Mouse (Mus musculus): ENCODE data around the gene Galnt9. TPM values are rescaled to one million over a fixed set of nuclear protein-coding genes. Genes with fewer than 3 reads are reported as not detected.

Galnt9 gene
- total RNA-seq, 4 experiments from 2014 or later = 61.9 to 87.7 (median 73.3) TPM

DNA sequence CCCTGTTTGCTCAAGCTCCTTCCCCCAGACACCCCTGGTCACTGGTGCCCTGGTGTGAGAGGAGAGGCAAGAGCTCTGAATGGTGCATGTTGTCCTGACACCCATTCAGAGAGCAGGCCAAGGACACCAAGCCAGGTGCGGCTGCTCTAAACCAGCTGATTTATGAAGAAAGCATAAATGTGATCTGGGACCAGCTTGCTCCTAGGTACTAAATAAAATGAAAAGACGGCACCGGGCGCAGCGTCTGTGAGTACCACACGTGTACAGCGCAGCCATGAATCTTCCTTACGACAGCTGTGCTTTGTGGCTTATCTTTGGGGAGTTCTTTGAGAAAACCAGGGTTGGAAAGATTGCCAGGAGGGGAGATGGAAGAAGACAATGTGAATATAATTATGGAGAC is 8.2 kb upstream of the Galnt9 start:
- DNase-seq (ENCODE audit: low spot score in 2 of 2) = no peak

DNA sequence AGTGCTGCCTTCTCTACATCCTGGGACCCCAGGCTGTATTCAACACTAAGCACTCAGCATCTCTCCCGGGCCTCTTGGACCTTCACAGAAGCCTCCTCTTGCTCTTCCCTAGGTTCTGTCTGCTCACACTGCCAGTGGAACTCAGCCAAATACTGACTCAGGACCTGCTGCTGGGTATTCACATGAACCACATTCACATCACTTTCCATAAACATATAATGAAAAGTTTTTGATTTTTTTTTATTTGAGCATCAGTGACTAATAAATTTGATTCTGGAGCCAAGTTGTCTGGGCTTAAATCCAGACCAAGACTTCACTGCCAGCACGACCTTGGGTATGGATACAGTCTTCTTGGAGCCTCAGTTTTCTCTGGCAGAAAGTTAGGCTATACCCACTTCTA is 3.2 kb upstream of the Galnt9 start:
- DNase-seq (ENCODE audit: low spot score in 2 of 2) = no peak

DNA sequence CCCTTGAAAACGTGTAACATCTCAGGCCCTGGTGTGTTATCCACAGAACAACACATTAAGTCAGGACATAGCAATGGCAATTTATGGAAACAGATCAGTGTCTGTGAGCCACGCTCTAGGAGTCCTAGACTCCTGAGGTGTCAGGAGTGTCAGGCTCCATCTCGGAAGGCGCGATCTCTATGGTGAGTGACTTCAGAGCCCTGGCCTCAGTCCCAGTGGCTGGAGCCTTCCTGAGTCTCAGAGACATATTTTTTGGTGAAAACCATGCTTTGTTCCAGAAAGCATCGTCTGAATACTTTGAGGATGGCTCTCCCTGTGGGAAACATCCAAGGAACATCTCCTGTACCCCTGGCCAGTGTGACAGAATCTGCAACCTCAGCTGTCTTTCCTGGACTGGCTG is 2.7 kb upstream of the Galnt9 start:
- no peak for DNase-seq (ENCODE audit: low spot score in 2 of 2)

DNA sequence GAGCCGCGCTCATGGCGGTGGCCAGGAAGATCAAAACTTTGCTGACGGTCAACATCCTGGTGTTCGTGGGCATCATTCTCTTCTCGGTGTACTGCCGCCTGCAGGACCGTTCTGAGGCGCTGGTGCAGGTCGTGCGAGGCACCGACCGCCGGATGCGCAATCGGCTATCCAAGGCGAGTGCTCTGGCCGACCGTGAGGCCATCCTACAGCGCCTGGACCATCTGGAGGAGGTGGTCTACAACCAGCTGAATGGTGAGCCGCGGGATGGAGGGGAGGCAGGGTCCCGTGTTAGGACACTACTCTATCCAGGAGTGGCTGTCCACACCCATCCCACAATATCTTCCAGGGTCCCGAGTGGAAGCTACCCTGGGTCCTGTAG is 525 bp downstream of the Galnt9 start:
- DNase-seq (ENCODE audit: low spot score in 2 of 2) = no peak

DNA sequence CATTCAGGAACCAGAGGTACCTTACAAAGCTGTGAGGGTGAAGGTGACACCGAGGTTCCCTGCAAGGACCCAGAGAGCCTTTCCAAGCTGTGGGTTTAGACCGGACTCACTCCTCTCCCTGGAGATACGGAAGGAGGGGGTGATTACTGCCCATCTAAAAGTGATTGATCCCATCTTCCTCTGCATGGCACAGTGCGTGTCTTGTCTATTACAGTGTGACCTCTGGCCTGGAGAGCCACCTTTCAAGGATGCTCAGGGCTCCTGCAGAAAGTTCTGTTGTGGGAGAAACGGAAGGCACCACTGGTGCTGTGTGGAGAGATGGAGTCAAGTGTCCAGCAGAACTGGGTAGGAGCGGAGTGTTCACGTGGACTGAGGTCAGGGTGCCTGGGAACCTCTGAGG is 1.2 kb downstream of the Galnt9 start:
- no peak for DNase-seq (ENCODE audit: low spot score in 2 of 2)

DNA sequence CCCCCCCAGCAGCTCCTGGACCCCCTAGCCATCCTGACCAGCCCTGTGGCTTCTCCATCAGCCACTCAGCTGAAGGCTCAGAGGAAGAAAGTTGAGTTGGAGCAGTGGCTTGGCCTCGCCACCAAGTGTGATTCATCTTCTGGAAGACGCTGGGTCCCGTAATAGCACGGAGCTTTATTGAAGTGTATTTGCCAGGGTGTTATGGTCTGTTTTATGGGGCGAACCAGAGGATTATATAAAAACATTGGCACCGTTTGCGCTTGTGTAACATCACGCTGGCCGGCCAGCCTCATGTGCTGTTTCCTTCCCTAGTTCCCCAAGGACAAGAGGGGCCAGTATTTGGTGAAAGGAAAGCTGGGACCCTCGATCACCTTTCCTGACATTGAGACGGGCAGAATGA is 2.0 kb downstream of the Galnt9 start:
- DNase-seq (ENCODE audit: low spot score in 2 of 2) = no peak

DNA sequence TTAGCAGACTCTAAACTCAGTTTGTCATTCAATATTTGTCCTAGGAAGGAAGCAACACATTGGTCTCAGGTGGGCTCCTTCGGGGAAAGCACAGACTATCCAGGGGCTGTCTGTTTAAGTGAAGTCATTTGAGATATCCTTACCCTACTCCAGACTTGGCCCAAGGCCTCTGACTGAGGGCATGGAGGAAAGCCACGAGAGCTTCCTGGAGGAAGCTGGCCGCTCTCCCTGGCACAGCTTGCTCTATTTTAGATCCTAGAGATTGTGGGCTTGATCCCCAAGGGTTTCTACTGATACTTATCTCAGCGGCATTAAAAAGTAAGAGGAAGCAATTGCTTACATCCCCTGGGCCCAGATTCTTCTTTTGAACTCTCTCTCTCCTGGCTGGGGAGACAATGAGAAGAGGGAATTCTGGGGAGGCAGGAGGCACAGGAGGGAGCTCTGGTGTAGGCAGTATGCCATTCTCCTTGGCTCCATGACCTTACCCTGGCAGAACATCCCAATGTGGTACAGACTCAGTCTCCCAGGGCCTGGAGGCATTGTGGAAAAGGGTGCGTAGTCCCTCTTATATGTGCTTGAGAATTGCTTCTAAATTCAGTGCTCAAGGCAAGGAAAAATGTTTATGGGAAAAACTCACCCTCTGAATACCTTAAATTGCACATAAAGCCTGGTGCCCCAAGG is 2.7 kb downstream of the Galnt9 start:
- no peak for DNase-seq (ENCODE audit: low spot score in 2 of 2)

DNA sequence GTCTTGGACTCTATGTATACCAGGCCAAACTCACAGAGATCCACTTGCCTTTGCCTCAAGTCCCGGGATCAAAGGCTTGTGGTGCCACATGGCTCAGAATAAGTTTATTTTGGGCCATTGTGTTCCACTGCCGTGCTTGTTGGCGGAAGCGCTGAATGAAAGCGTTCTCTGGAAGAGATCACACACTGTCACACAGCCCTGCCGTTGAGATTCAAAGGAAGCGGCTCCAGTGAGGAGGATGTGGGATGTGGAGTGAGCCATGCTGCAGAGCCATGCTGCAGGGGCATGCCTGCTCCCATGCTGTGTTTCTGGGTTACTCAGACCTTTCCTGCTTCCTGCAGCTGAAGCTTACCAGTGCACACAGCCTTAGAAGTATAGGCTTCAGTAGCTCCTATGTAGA is 4.3 kb downstream of the Galnt9 start:
- DNase-seq (ENCODE audit: low spot score in 2 of 2) = no peak

DNA sequence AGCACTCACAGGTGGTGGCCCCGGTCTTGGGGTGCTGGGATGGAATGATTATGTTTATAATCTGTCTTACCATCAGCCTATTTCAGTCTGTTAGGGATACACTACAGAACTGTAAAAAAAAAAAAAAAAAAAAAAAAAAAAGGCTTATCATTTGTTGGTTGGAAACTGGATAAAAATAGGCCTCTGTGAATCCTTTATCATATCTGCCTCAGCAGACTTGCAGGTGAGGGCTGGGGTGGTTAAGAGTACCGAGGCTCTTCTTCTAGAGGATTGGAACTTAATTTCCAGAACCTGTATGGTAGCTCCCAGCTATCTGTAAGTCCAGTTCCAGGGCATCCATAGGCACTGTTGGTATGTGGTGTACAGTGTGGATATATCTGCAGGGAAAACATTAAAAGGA is 6.0 kb downstream of the Galnt9 start:
- DNase-seq (ENCODE audit: low spot score in 2 of 2) = no peak

DNA sequence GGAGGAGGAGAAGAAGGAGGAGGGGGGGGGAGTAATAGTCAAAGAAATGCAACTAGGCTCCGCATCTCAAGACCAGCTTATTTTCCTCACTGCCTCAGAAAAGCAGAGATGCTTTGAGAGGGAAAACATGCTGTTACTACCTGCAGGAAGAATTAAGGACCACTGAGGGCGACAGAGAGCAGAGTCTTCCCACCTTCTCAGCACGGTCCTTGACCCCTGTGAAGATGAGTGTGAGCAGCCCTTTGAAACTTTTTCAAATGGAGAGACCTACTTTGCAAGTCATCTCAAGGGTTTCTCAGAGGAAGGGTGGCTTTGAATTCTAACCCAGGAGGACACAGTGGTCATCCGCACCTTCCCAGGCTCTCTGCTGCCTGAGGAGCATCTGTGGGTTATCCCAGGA is 6.7 kb downstream of the Galnt9 start:
- no peak for DNase-seq (ENCODE audit: low spot score in 2 of 2)

DNA sequence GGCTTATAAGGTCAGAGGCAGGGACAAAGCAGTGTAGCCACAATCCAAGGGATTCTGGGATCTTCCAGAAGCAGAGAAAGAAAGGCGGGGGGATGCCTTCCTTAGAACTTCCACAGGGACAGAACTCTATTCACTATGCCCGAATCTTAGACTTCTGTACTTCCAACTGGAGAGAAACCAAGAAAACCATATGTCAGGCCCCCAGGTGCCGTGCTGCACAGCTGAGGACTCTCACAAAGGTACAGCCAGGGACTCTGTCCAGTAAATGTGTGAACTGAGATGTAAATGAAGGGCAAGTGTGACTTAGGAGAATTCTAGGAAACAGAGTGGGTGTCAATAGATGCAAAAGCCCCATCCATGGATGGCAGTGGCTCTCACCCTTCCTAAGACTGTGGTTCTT is 7.8 kb downstream of the Galnt9 start:
- DNase-seq (ENCODE audit: low spot score in 2 of 2) = peak in 1 of 2 experiments; percentile 36

DNA sequence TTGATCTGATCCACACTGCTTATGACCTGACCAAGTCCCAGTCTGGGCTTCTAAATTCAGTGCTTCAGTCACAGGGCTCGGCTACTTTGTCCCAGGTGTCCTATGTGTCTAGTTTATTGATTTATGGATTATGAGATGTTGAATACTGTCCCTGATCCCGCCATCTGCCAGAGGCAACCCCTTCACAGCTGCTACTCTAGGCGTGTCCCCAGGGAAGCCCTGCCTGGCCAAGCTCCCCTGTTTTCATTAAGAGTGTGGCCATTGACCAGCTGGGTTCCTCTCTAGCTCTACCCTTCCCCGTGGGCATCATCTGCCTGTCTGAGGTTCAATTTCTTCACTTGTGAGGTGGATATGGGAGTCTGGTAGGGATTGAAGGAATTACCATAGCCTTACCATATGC is 9.2 kb downstream of the Galnt9 start:
- DNase-seq (ENCODE audit: low spot score in 2 of 2) = no peak

DNA sequence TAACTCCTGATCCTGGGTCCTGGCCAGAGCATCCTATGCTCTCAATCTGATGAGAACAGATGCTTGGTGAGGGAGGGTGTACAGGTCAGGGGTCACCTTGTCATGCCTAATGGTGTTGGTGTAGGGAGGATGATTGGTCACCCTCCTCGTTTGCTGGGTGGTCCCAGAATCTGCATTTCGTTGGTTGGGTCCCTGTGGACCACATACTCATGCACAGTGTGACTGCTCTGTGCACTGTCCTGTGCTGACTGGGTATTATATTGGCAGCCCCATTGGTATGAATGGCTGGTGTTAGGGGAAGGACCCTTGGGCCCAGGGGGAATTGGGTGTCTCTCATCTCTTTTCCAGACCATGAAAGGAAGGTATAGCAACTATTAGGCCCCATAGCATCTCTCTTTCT is 11.0 kb downstream of the Galnt9 start:
- no peak for DNase-seq (ENCODE audit: low spot score in 2 of 2)

DNA sequence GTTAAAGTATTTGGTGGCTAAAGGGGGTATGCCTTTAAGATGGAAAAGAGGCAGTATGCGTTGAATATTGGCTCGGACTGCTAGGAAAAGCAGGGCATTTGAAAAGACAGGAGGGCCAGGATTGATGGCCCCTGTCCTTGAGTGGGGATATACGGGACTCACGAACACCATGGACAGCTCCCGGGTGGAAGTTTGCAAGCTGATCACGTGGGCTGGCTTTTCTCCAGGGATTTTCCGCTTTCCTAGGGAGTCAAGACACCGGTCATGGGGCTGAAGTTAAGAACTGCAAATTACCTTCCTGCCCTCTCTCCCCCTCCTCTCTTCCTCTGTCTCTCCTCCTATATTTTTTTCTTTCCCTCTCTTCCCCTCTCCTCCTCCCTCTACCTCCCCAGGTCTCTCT is 14.2 kb downstream of the Galnt9 start:
- DNase-seq (ENCODE audit: low spot score in 2 of 2) = no peak

DNA sequence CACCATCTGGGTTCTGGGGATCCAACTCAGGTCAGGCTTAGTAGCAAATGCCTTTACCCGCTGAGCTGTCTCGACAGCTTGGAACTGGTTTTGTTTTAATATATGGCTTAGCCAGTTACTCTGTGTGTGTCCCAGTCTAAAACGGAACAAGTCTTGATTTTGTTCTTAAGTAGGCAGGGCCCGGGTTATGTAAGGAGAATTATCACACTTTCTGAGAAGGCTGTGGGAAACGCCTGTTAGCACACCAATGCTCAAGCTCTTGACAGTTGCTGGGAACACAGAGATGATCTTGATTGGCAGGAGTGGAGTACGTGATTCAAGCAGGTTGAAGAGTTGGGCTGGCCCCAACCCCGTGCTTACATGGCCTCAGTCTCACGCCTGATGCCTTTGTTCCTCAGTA is 15.5 kb downstream of the Galnt9 start:
- no peak for DNase-seq (ENCODE audit: low spot score in 2 of 2)

DNA sequence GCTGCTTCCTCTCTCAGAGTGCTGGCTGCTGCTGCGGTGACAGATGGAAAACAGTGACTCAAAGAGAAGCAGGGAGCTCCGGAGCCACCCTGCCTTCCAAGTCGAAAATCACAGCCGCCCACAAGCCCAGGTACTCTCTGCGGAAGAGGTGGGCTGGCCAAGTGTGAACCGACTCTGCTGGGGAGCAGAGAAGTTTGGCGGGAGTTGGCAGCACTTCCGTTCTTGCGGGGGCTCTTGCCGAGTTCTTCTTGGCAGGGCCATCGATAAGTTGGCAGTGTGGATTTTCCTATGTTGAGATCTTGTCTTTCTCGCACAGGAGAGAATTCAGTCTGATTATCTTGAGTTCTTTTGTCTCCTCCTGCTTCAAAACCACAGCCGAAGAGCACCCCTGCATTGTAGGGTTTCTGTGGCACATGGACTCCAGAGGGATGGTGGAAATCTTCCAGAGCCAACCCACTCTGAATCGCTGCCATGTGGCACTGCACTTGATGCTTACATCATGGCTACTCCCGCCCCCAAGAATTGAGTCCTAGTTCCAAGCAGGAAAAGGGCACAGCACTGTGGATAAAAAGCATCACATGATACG is 18.7 kb downstream of the Galnt9 start:
- peak; percentile 57 to 96 for DNase-seq (ENCODE audit: low spot score in 2 of 2)

DNA sequence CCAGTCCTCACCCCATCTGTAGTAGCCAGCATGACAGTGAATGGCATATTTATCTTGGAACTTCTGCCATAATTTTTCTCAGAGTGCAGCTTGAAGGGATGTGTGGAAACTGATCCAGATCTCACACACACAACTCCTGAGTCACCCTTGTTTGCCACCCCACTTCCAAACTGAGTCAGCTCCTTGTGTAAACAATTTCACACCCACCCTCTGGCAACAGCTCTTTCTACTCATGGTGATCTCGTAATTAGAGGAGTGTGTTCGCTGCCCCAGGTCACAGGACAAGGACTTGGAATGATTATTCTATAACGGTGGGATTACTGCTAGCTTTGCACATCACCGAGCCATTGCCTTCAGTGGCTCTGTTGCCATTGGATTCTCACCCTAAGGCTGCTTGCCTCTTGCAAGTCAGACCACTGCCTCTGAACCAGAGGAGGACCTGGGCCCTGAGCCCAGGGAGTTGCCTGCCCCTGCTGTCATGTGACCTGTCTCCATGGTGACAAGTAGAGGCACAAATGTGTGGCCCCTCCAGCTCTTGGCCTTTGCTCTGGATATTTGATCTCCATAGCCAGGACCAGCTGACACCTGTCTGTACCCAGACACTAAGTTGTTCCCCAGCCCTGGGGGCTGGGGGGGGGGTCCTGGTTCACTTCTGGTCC is 21.0 kb downstream of the Galnt9 start:
- DNase-seq (ENCODE audit: low spot score in 2 of 2) = peak in 1 of 2 experiments; percentile 51

DNA sequence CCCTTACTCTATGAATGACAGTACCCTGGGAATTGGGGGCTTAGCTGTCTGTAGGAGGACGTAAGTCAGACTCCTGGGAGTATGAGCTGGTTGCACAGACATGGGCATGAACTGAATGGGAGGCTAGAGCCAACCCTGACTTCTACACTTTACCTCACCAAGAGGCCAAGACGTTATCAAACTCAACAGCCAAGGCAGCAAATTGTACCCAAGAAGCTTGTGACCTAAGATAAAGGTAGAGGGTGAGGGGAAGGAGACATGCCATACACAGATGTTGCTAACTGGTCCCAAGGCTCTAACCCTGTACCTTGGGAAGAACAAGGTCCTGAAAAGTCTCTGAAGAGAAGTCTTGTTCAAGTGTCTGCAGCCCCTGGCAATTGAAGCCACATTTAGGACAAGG is 23.4 kb downstream of the Galnt9 start:
- DNase-seq (ENCODE audit: low spot score in 2 of 2) = no peak

DNA sequence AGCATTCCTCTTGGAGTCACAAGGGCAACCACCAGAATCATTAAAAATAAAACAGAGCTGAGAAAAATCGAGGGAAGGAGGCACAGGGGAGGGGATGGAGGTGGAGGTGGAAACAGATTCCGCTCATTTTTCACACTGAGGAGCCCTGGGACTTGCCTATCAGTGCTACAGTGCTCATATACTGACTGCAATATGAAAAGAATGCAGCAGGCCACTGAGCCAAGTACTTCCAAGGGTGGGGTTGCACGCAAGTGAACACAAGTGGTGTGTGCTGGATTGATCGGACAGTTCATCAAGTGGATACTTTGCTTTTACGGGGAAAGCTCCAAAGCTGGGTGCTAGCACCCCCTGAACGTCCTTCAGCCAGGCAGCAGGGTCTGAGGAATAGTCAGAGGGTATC is 30.7 kb downstream of the Galnt9 start:
- no peak for DNase-seq (ENCODE audit: low spot score in 2 of 2)

DNA sequence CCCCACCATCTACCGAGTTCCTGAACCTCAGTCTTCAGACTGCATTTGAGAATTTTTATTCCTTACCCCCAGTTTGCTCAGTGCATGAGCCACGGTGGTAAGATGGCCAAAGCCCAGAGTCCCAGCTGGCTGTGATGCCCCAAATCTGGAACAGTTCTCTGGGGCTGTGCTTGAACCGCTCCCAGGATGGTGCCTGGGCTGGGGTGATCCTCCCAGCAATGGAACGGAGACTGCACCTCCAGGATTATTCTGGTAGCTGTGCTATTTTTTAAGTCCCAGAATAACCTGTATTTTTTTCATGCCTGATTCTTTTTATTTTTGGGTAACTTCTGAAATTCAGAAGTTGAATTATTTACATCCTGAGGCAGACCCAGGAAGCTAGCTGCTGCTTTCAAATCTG is 35.1 kb downstream of the Galnt9 start:
- no peak for DNase-seq (ENCODE audit: low spot score in 2 of 2)

DNA sequence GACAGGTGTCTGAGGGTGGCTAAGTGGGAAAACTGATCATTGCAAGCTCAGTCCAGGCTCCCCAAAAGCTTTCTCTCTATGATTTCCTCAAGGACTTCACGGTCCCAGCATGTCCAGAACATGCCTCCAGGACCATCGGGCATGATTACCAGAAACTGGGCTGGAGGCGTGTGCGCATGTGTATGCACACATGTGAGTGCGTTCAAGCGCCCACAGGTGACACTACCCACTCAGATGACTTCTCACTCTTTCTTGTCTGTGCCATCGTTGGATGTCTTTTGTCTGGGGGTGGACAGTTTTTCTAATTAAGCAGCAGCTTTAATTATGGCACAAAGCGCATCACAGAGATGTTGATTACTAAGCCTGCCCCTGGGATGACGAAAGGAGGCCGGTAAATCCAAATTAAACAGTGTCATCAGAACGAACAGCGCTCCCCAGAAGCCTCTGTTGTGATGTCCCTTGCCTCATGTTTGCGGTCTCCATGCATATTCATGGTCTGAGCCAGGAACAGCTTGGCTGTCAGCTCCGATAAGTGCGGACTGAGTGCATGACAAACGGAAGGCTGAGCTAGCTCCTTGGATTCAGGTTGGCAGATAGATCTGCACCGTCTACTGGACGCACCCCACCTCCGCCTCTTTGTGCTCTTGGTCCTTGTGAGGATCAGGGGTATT is 36.5 kb downstream of the Galnt9 start:
- DNase-seq (ENCODE audit: low spot score in 2 of 2) = peak in 1 of 2 experiments; percentile 38

All from left cerebral cortex, adult 8-10 months (tissue).